Mouse (Mus musculus) MEL (cell line): ENCODE data around the gene Ctnnbl1.

Experiments
- CTCF ChIP-seq, 3 experiments: IDR thresholded peaks in 2 of 3; conservative IDR thresholded peaks in 1 of 3; 2 replicates each; pipeline ENCODE4 v1.5.1; 2011 to 2012; ENCODE audit warnings: low read length in 3 of 3, low read depth in 2 of 3, mild to moderate bottlenecking in 2 of 3, improper control_type of control experiment in 1 of 3, inconsistent platforms in 1 of 3, mixed read lengths in 1 of 3, moderate library complexity in 1 of 3; ENCODE audit not compliant: control insufficient read depth in 1 of 3, insufficient read depth in 1 of 3, poor library complexity in 1 of 3, severe bottlenecking in 1 of 3
- EP300 ChIP-seq, 2 experiments: IDR thresholded peaks; 2 replicates each; pipeline ENCODE4 v1.6.1; 2011; ENCODE audit warnings: improper control_type of control experiment in 2 of 2, low read length in 2 of 2, low read depth in 1 of 2, mild to moderate bottlenecking in 1 of 2
- MYC ChIP-seq: IDR thresholded peaks from 2 replicates; pipeline ENCODE4 v1.6.1; 2011; ENCODE audit warnings: low read depth, mild to moderate bottlenecking, low read length, improper control_type of control experiment, moderate library complexity
- NELFE ChIP-seq: IDR thresholded peaks from 2 replicates; pipeline ENCODE4 v1.6.1; 2011; ENCODE audit warnings: low read depth, low read length, improper control_type of control experiment
- POLR2A ChIP-seq, 2 experiments: IDR thresholded peaks; 2 replicates each; pipeline ENCODE4 v1.6.1; 2011 to 2012; ENCODE audit warnings: low read length in 2 of 2, mild to moderate bottlenecking in 2 of 2, control low read depth in 1 of 2, improper control_type of control experiment in 1 of 2, low read depth in 1 of 2, moderate library complexity in 1 of 2; ENCODE audit not compliant: control insufficient read depth in 1 of 2, insufficient read depth in 1 of 2, poor library complexity in 1 of 2
- SIN3A ChIP-seq: IDR thresholded peaks from 2 replicates; pipeline ENCODE4 v1.6.1; 2012; ENCODE audit warnings: low read length, improper control_type of control experiment, inconsistent platforms
- TBP ChIP-seq: IDR thresholded peaks from 2 replicates; pipeline ENCODE4 v1.8.0; 2011; ENCODE audit warnings: low read depth, low read length, improper control_type of control experiment
- TCF12 ChIP-seq: IDR thresholded peaks from 2 replicates; pipeline ENCODE4 v1.6.1; 2014; ENCODE audit warnings: low read depth, mild to moderate bottlenecking, inconsistent platforms, low read length, improper control_type of control experiment, moderate library complexity
- USF1 ChIP-seq: IDR thresholded peaks from 2 replicates; pipeline ENCODE4 v1.6.1; 2014; ENCODE audit warnings: low read depth, mild to moderate bottlenecking, inconsistent platforms, low read length, improper control_type of control experiment, moderate library complexity
- ZNF384 ChIP-seq: IDR thresholded peaks from 2 replicates; pipeline ENCODE4 v1.6.1; 2012; ENCODE audit warnings: low read depth, mild to moderate bottlenecking, inconsistent platforms, low read length, improper control_type of control experiment

- TF ChIP-seq MYC (no peak), SIN3A (no peak), NELFE (no peak), EP300 (IDR thresholded peaks at IDR 0.05; ENCODE audit: low read depth in 1 of 2, low read length in 2 of 2) (no peak), TCF12 (no peak), POLR2A (IDR thresholded peaks at IDR 0.05; ENCODE audit: control insufficient read depth in 1 of 2, insufficient read depth in 1 of 2, low read depth in 1 of 2, low read length in 2 of 2, poor library complexity in 1 of 2) (no peak), CTCF (IDR thresholded peaks at IDR 0.05 in 2 of 3, conservative IDR thresholded peaks at IDR 0.05 in 1 of 3; ENCODE audit: control insufficient read depth in 1 of 3, insufficient read depth in 1 of 3, low read depth in 2 of 3, low read length in 3 of 3, poor library complexity in 1 of 3, severe bottlenecking in 1 of 3) (peak in 2 of 3 experiments; percentile 6 to 16; a peak in 1 of 6 replicates), USF1 (no peak), ZNF384 (no peak), TBP (no peak)
Measured at GRCm38 (mm10) chr2:157932655-157933054, 195.5 kb downstream of the Ctnnbl1 start.
